Mouse (Mus musculus) kidney, embryonic 15.5 days (tissue): ENCODE results near the gene 5730409E04Rik. TPM values are rescaled to one million over a fixed set of nuclear protein-coding genes. Genes with fewer than 3 reads are reported as not detected.

Experiments
- ATAC-seq: fragments of 200-750 bp; cut with Nextera tagmentation; replicated peaks from 2 replicates; pipeline ENCODE4 v1.8.0; 2017; ENCODE audit warnings: moderate TSS enrichment; ENCODE audit not compliant: low FRiP score
- H3K27ac ChIP-seq: fragments of 300-500 bp; sonication (generic); 2 replicates; pipeline ENCODE4 v1.5.1; 2015; ENCODE audit warnings: mild to moderate bottlenecking, inconsistent platforms
- H3K27me3 ChIP-seq: fragments of 300-500 bp; sonication (generic); 2 replicates; pipeline ENCODE4 v1.6.1; 2015; ENCODE audit warnings: inconsistent platforms
- H3K36me3 ChIP-seq: fragments of 300-500 bp; sonication (generic); 2 replicates; pipeline ENCODE4 v1.6.1; 2015; ENCODE audit warnings: inconsistent platforms
- H3K4me1 ChIP-seq: fragments of 300-500 bp; sonication (generic); 2 replicates; pipeline ENCODE4 v1.6.1; 2015; ENCODE audit warnings: inconsistent platforms
- H3K4me2 ChIP-seq: fragments of 300-500 bp; sonication (generic); 2 replicates; pipeline ENCODE4 v1.6.1; 2015; ENCODE audit warnings: moderate library complexity, mild to moderate bottlenecking, inconsistent platforms
- H3K4me3 ChIP-seq: fragments of 300-500 bp; sonication (generic); replicated peaks from 2 replicates; pipeline ENCODE4 v1.5.1; 2015; ENCODE audit warnings: mild to moderate bottlenecking, inconsistent platforms
- H3K9ac ChIP-seq: fragments of 300-500 bp; sonication (generic); 2 replicates; pipeline ENCODE4 v1.6.1; 2015; ENCODE audit warnings: mild to moderate bottlenecking, inconsistent platforms
- H3K9me3 ChIP-seq: fragments of 300-500 bp; sonication (generic); replicated peaks from 2 replicates; pipeline ENCODE4 v1.6.1; 2016; ENCODE audit warnings: inconsistent platforms
- WGBS: fragments of 180-500 bp; shearing (Covaris S2); methylation state at CpG from one replicate; pipeline ENCODE4 v1.1.7; 2015; ENCODE audit warnings: mixed read lengths; 5-methylcytosine and 5-hydroxymethylcytosine counted together
- polyA plus RNA-seq: library from polyadenylated mRNA; unstranded; fragments of >200 nt; fragmentation: Nextera tagmentation; extraction: Ambion mirVana; gene quantifications from 2 replicates; pipeline ENCODE4 v1.2.1, GENCODE M21; 2015

5730409E04Rik gene
- polyA plus RNA-seq = 1.6 and 2.2 TPM in 2 replicates

DNA sequence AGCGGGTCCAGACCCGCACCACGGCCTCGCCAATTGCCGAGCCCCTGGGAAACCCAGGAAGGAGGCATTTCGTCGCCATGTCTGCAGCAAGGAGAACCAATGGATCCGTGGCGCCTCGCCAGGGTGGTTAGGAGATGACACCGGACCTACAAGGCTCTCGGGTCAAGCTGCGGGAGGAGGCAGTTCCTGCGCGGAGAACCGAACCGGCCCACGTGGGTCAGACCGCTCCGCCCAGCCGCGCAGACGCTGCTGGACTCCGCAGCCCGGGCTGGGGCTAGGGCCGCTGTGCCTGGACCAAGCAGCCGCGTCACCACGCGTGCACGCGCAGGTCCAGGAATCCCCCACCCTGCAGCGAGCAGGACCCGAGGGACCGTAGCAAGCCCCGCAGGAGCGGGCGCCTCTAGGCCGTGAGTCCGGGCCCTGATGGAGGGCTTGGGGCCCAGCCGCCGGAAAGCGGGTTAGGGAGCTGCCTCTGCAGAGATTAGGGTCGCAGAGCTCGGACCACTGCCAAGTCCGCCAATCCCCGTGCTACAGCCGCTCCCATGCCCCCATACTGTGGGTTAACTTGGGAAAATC lies at the start of gene 5730409E04Rik:
5730409E04Rik (plus strand) TSS at position 213 of the 576 bp plus-strand sequence.
- Histone ChIP-seq H3K4me1 (peaks cover 3% of the 10 kb centered on the region; the same call in 1 of the 2 replicates), H3K36me3 (peaks cover 9% of the 10 kb centered on the region; the same call in 1 of the 2 replicates), H3K9ac (peak within 1 kb of the TSS; percentile 81), H3K4me3 (peak within 1 kb of the TSS; percentile 54), H3K27ac (peak within 1 kb of the TSS; percentile 33), H3K4me2 (peak within 1 kb of the TSS; percentile 92), H3K27me3 (no peaks in the 10 kb centered on the region), H3K9me3 (no peaks in the 10 kb centered on the region)
- ATAC-seq = peak; percentile 88
- WGBS = under 1% methylated on average over 48 of the region's 48 CpGs

DNA sequence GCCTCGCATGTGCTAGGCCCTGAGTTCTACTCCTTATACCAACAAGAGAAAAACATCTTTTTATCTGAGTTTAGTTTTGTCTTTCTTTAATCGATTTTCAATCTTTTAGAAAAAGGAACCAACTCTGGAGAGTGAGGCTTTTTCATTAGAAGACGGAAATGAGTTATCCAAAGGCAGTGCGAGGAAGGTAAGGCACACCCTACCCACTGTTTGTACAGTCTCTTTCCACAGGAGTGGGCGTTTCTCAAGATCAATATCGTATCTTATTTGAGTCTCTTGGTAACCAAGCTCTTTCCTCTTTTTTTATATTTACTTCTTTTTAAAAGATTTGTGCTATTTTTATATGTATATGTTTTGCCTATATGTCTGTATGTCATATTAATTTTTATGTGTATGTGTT lies 45.8 kb upstream of the 5730409E04Rik start:
- H3K27me3 ChIP-seq = no peaks in the 10 kb centered on the region
- no peaks in the 10 kb centered on the region for H3K9me3 ChIP-seq
- no peak overlapping the region for H3K27ac ChIP-seq
- ATAC-seq = no peak
- 91% methylated on average over 6 of the region's 6 CpGs for WGBS
- no peak overlapping the region for H3K4me2 ChIP-seq
- no peaks in the 10 kb centered on the region for H3K4me1 ChIP-seq
- peaks cover 80% of the 10 kb centered on the region for H3K36me3 ChIP-seq
- H3K9ac ChIP-seq = no peak overlapping the region
- H3K4me3 ChIP-seq = no peak overlapping the region

DNA sequence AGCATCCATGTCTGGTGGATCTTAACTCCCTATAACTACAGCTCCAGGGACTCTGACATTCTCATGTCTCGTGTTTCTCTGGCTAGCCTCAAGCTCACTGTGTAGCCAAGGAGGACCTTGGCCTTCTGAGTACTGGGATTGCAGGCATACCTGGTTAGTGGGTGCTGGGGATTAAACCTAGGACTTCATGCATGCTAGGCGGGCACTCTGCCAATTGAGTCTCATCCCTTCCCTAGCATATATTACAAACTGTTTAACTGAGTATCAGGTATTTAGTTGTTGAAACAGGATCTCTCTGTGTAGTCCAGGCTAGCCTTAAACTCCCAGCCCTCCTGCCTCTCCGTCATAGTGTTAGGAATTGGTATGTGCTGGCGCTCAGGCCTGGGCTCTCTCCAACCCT lies 42.4 kb upstream of the 5730409E04Rik start:
- H3K36me3 ChIP-seq = peaks cover 90% of the 10 kb centered on the region
- no peaks in the 10 kb centered on the region for H3K9me3 ChIP-seq
- H3K27ac ChIP-seq = no peak overlapping the region
- H3K4me3 ChIP-seq = no peak overlapping the region
- 90% methylated on average over 4 of the region's 4 CpGs for WGBS
- no peaks in the 10 kb centered on the region for H3K4me1 ChIP-seq
- no peak overlapping the region for H3K9ac ChIP-seq
- no peak for ATAC-seq
- no peaks in the 10 kb centered on the region for H3K27me3 ChIP-seq
- no peak overlapping the region for H3K4me2 ChIP-seq

DNA sequence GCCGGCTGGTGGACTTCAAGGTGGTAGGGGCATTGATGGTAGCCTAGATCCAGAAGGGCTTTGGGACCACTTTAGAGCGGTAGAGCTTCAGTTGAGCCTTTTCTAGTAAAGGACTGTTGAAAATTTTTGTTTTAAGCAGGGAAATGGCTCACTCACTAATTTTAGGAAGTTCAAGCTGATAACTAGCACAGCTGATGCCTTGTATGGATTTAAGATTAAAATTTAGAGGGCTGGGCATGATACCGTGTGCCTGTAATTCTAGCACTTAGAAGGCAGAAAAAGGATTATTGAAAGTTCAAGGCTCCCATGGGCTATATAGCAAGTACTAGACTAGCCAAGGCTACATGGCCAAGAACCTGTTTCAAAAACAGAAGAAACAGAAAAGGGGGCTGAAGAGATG lies 39.8 kb upstream of the 5730409E04Rik start:
- no peak for ATAC-seq
- H3K9ac ChIP-seq = no peak overlapping the region
- no peak overlapping the region for H3K4me3 ChIP-seq
- no peak overlapping the region for H3K27ac ChIP-seq
- H3K27me3 ChIP-seq = no peaks in the 10 kb centered on the region
- H3K4me1 ChIP-seq = no peaks in the 10 kb centered on the region
- H3K4me2 ChIP-seq = no peak overlapping the region
- H3K36me3 ChIP-seq = peaks cover 93% of the 10 kb centered on the region
- no peaks in the 10 kb centered on the region for H3K9me3 ChIP-seq
- 92% methylated on average over 3 of the region's 3 CpGs for WGBS

DNA sequence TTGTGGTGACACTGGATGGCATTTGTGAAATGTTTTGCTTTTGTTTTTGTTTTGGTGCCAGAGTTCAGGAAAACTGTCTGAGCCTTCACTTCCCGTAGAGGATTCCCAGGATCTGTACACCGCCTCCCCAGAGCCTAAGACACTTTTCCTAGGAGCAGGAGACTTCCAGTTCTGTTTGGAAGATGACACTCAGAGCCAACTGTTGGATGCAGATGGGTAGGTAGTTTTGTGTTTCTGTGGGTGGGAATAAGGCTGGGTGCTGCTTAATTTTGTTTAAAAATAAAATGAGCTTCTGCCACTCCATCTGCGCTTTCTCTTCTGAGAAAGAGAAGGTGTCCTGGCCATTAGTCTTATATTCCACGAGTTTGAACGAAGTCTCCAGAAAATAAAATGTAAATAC lies 33.3 kb upstream of the 5730409E04Rik start:
- no peaks in the 10 kb centered on the region for H3K4me1 ChIP-seq
- H3K27ac ChIP-seq = no peak overlapping the region
- no peak for ATAC-seq
- H3K36me3 ChIP-seq = peaks cover 100% of the 10 kb centered on the region
- H3K9me3 ChIP-seq = no peaks in the 10 kb centered on the region
- H3K4me2 ChIP-seq = no peak overlapping the region
- H3K9ac ChIP-seq = no peak overlapping the region
- WGBS = 94% methylated on average over 5 of the region's 5 CpGs
- H3K4me3 ChIP-seq = no peak overlapping the region
- H3K27me3 ChIP-seq = no peaks in the 10 kb centered on the region

DNA sequence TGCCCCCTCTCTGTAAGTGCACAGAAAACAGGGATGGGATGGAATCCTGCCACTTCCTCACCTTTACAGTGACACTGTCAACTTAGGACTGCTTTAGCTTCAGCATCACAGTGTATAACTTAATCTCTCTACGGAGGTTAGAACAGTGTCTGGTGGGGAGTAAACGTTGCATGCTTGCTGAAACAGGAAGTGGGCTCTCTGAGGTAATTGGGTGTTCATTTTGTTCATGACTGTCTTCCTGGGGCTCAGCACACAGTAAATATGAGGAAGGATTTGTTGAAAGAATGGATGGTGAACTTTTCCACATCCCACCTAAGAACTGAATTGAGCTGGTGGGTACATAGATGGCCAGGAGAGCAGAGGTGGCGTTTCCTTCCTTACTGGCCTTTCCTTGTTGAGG lies 31.7 kb upstream of the 5730409E04Rik start:
- no peaks in the 10 kb centered on the region for H3K27me3 ChIP-seq
- H3K4me2 ChIP-seq = no peak overlapping the region
- no peak overlapping the region for H3K4me3 ChIP-seq
- 89% methylated on average over 3 of the region's 3 CpGs for WGBS
- no peaks in the 10 kb centered on the region for H3K9me3 ChIP-seq
- no peaks in the 10 kb centered on the region for H3K4me1 ChIP-seq
- no peak overlapping the region for H3K9ac ChIP-seq
- no peak overlapping the region for H3K27ac ChIP-seq
- H3K36me3 ChIP-seq = peaks cover 99% of the 10 kb centered on the region
- no peak for ATAC-seq

DNA sequence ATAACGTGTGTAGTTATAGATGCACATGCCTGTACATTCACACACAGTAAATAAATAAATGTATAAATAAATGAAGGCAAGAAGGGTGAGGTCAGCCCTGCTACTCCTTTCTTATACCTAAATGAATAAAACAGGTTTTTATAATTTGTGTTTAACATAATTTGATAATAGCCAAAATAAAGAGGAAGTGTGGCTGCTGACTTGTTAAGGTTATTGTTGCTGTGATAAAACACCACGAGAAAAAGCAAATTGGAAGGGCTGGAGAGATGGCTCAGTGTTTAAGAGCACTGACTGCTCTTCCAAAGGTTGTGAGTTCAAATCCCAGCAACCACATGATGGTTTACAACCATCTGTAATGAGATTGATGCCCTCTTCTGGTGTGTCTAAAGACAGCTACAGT lies 30.5 kb upstream of the 5730409E04Rik start:
- Histone ChIP-seq H3K4me3 (no peak overlapping the region), H3K9ac (no peak overlapping the region), H3K9me3 (no peaks in the 10 kb centered on the region), H3K36me3 (peaks cover 98% of the 10 kb centered on the region), H3K4me1 (no peaks in the 10 kb centered on the region), H3K27me3 (no peaks in the 10 kb centered on the region), H3K4me2 (no peak overlapping the region), H3K27ac (no peak overlapping the region)
- 85% methylated on average over 2 of the region's 2 CpGs for WGBS
- ATAC-seq = no peak

DNA sequence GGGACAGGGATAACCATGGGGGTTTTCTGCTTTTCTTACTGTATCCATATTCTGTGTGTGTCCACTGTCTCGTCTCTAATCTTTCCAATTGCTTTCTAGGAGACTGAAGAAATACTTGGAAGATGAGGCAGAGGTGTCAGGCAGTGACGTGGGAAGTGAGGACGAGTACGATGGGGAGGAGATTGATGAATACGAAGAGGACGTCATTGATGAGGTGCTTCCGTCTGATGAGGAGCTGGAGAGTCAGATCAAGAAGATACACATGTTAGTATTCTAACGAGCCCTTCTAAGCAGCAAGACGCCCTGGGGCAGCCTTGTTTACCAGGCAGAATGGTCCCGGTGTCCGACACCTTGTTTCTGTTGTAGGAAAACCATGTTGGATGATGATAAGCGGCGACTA lies 23.9 kb upstream of the 5730409E04Rik start:
- H3K27me3 ChIP-seq = no peaks in the 10 kb centered on the region
- H3K4me3 ChIP-seq = no peak overlapping the region
- no peaks in the 10 kb centered on the region for H3K4me1 ChIP-seq
- no peak for ATAC-seq
- WGBS = 96% methylated on average over 13 of the region's 13 CpGs
- H3K36me3 ChIP-seq = peaks cover 87% of the 10 kb centered on the region
- no peaks in the 10 kb centered on the region for H3K9me3 ChIP-seq
- H3K9ac ChIP-seq = no peak overlapping the region
- H3K4me2 ChIP-seq = no peak overlapping the region
- no peak overlapping the region for H3K27ac ChIP-seq

DNA sequence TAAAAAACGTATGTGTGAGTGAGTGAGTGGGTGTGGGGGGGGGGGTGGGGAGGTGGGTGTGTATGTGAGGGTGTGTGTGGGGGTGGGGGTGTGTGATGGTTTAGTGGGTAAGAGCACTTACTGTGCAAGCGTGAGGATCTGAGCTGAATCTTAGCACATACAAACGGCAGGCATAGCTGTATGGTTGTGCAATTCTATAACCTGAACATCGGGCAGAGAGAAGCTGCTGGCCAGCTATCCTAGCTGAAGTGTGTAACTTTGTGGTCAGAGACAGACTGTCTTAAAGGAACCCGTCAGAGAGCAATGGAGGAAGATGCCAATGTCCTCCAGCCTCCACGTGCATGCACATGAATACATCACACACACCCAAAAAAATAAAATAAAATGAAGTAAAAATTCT lies 17.6 kb upstream of the 5730409E04Rik start:
- H3K9me3 ChIP-seq = no peaks in the 10 kb centered on the region
- no peaks in the 10 kb centered on the region for H3K27me3 ChIP-seq
- no peaks in the 10 kb centered on the region for H3K4me1 ChIP-seq
- no peak for ATAC-seq
- peaks cover 66% of the 10 kb centered on the region for H3K36me3 ChIP-seq
- no peak overlapping the region for H3K27ac ChIP-seq
- WGBS = 85% methylated on average over 6 of the region's 6 CpGs
- H3K4me2 ChIP-seq = no peak overlapping the region
- H3K9ac ChIP-seq = no peak overlapping the region
- no peak overlapping the region for H3K4me3 ChIP-seq

DNA sequence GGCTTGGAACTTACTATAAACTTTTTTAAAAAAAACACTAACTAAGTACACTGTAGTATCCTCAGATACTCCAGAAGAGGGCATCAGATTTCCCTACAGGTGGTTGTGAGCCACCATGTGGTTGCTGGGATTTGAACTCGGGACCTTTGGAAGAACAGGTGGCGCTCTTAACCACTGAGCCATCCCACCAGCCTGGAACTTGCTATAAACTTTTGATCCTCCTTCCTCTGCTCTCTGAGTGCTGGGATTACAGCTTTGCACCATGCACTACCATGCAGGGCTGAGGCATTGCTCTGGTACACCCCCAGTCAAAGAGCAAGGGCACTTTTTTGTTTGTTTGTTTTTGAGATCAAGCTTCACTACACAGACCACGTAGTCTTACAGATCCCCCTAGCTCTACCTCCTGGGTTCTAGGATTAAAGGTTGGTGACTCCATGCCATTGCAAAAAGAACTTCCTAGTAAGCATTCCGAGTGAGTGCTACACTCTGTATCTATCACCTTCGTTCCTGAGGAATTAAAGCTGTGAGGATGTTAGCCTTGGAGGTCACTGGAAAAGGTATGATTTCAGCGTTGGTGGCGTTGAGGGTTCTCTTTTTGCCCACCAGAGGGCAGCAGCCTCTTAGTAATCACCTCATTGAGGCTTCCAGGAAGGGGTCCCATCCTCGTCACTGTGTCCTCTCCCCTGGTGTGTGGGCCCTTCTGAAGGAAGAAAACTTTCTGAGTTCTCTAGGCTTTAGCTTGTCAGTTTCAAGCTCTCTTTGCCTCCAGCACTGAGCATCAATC lies 9.5 kb upstream of the 5730409E04Rik start:
- H3K27me3 ChIP-seq = no peaks in the 10 kb centered on the region
- H3K4me3 ChIP-seq = no peak overlapping the region
- H3K36me3 ChIP-seq = no peaks in the 10 kb centered on the region
- peaks cover 16% of the 10 kb centered on the region for H3K4me1 ChIP-seq
- ATAC-seq = no peak
- no peak overlapping the region for H3K9ac ChIP-seq
- no peak overlapping the region for H3K27ac ChIP-seq
- WGBS = 32% methylated on average over 8 of the region's 8 CpGs
- H3K4me2 ChIP-seq = no peak overlapping the region
- H3K9me3 ChIP-seq = no peaks in the 10 kb centered on the region

DNA sequence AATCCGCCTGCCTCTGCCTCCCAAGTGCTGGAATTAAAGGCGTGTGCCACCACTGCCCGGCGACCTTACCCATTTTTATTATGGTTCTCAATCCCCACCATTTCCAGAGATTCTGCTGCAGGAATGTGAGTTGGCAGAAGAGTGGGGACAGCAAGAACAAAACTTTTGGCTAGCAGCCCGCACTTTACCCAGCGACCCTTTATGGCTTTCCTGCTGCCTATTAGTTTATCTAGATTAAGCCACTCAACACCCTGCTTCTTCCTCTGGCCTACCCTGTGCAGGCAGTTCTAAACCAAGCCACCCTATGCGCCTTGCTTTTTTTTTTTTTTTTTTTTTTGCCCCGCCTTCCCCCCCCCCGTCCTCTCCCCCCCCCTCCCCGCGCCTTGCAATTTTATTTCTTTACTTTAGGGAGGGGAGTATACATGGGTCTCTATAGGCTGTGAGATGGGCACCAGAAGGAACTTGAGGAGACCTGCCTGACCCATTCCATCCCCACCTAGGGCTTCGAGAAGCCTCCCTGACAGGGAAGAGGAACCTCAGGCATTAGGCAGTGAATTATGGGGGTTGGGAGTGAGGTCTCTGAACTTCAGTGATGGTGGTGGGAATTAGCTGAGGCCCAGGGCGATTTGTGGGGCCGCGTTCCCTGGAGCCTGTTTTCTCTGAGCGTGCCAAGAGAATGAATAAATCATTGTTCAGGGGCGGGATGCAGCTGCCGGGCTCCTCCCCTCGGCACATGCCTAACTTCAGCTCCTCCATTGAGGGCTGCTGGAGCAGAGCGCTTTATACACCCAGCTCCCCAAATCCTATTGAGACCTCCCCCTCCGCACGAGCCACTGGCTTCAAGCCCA lies 7.8 kb upstream of the 5730409E04Rik start:
- Histone ChIP-seq H3K9me3 (no peaks in the 10 kb centered on the region), H3K4me2 (peak overlapping the region; percentile 56), H3K9ac (no peak overlapping the region), H3K27me3 (no peaks in the 10 kb centered on the region), H3K4me1 (peaks cover 16% of the 10 kb centered on the region), H3K36me3 (no peaks in the 10 kb centered on the region), H3K4me3 (peak overlapping the region; percentile 24; the same call in 1 of the 2 replicates), H3K27ac (no peak overlapping the region)
- ATAC-seq = peak; percentile 90
- WGBS = 21% methylated on average over 21 of the region's 22 CpGs

DNA sequence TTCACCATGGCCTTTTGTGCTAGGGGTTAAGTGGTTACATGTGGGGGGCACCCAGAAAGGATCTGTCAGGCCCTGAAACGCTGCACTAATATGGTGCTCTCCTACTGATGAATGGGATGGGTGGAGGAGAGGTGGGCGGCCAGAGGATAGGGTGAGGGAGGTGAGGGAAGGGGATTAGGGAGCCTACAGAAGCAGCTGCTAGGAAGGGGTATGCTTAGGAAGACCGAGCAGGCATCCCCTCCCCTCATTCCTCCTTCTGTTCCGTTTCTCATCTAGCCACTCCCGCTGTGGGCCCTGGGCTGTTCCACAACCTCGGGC lies 7.2 kb upstream of the 5730409E04Rik start:
- H3K27ac ChIP-seq = no peak overlapping the region
- WGBS = 6% methylated on average over 6 of the region's 6 CpGs
- H3K36me3 ChIP-seq = no peaks in the 10 kb centered on the region
- H3K4me3 ChIP-seq = peak overlapping the region; percentile 24; the same call in 1 of the 2 replicates
- H3K4me2 ChIP-seq = peak overlapping the region; percentile 56
- no peak overlapping the region for H3K9ac ChIP-seq
- ATAC-seq = peak; percentile 31
- H3K9me3 ChIP-seq = no peaks in the 10 kb centered on the region
- no peaks in the 10 kb centered on the region for H3K27me3 ChIP-seq
- peaks cover 16% of the 10 kb centered on the region for H3K4me1 ChIP-seq
